Comparison of ENCODE assay signal across 18 mouse cellular contexts in genomic region chr10:71138132-71138851, GRCm38 (mm10). TPM values are rescaled to one million over a fixed set of nuclear protein-coding genes. Genes with fewer than 3 reads are reported as not detected.
DNase-seq lines count a peak whose midpoint lies in the region; ATAC-seq lines count a peak whose summit lies in the region.
"Had no signal": no experiment of that assay in that cellular context is flagged by ENCODE, and none has a peak within 500 bp of the region (broad histone marks: within the 10 kb centered on the region; RNA-seq: fewer than 3 reads in every experiment).

No protein-coding gene starts in this region.

- no peak for ATAC-seq in hindbrain, embryonic 13.5 days (ENCODE audit: low FRiP score)
- ATAC-seq in embryonic facial prominence, embryonic 14.5 days (ENCODE audit: low read depth): peak; percentile 51; the same call in 1 of the 2 replicates
- ATAC-seq: lung, postnatal 0 days had no signal

- 46% methylated on average over 14 of the region's 14 CpGs for WGBS in hindbrain, embryonic 10.5 days
- 49% methylated on average over 14 of the region's 14 CpGs for WGBS in hindbrain, embryonic 13.5 days
- 56% methylated on average over 12 of the region's 14 CpGs for WGBS in embryonic facial prominence, embryonic 14.5 days

- no peak overlapping the region for H3K4me2 ChIP-seq in hindbrain, embryonic 13.5 days
- H3K4me2 ChIP-seq in embryonic facial prominence, embryonic 14.5 days (ENCODE audit: low read depth, low read length): no peak overlapping the region
- H3K4me2 ChIP-seq: heart, embryonic 12.5 days; liver, embryonic 15.5 days had no signal

- H3K36me3 ChIP-seq in hindbrain, embryonic 10.5 days: no peaks in the 10 kb centered on the region
- H3K36me3 ChIP-seq in hindbrain, embryonic 13.5 days: no peaks in the 10 kb centered on the region
- no peaks in the 10 kb centered on the region for H3K36me3 ChIP-seq in embryonic facial prominence, embryonic 14.5 days (ENCODE audit: control insufficient read depth, insufficient read depth, low read length)
- H3K36me3 ChIP-seq: liver, embryonic 15.5 days had no signal

- peak overlapping the region; percentile 74 for H3K27ac ChIP-seq in hindbrain, embryonic 10.5 days
- H3K27ac ChIP-seq in hindbrain, embryonic 13.5 days: no peak overlapping the region
- peak overlapping the region; percentile 68 for H3K27ac ChIP-seq in embryonic facial prominence, embryonic 14.5 days (replicated peaks; ENCODE audit: low read depth, low read length)
- H3K27ac ChIP-seq: liver, embryonic 15.5 days had no signal

- no peak overlapping the region for H3K9ac ChIP-seq in hindbrain, embryonic 13.5 days
- H3K9ac ChIP-seq in embryonic facial prominence, embryonic 14.5 days (ENCODE audit: low read depth, low read length): no peak overlapping the region
- H3K9ac ChIP-seq: heart, embryonic 12.5 days; liver, embryonic 15.5 days had no signal

- H3K4me1 ChIP-seq in hindbrain, embryonic 10.5 days (replicated peaks): peaks cover 26% of the 10 kb centered on the region
- H3K4me1 ChIP-seq in hindbrain, embryonic 13.5 days (replicated peaks): no peaks in the 10 kb centered on the region
- H3K4me1 ChIP-seq in embryonic facial prominence, embryonic 14.5 days (ENCODE audit: control insufficient read depth, insufficient read depth, low read length): peaks cover 35% of the 10 kb centered on the region
- H3K4me1 ChIP-seq: heart, embryonic 12.5 days; liver, embryonic 15.5 days; megakaryocyte, embryonic 14.5 days had no signal

- no peak overlapping the region for H3K4me3 ChIP-seq in hindbrain, embryonic 10.5 days
- H3K4me3 ChIP-seq in hindbrain, embryonic 13.5 days: no peak overlapping the region
- H3K4me3 ChIP-seq in embryonic facial prominence, embryonic 14.5 days (ENCODE audit: low read depth, low read length): no peak overlapping the region
- H3K4me3 ChIP-seq: heart, embryonic 12.5 days; liver, embryonic 15.5 days had no signal

- 0 out of 2 replicates have a peak, but pooled peaks cover 7% of the 10 kb centered on the region for H3K9me3 ChIP-seq in hindbrain, embryonic 10.5 days
- H3K9me3 ChIP-seq in hindbrain, embryonic 13.5 days: no peaks in the 10 kb centered on the region
- H3K9me3 ChIP-seq in embryonic facial prominence, embryonic 14.5 days (ENCODE audit: control insufficient read depth, low read length): peaks cover 8% of the 10 kb centered on the region; the same call in 1 of the 2 replicates
- H3K9me3 ChIP-seq: liver, embryonic 15.5 days had no signal

- peak; percentile 44 for DNase-seq in hindbrain, embryonic 10.5 days (ENCODE audit: low spot score)
- peak; percentile 20 for DNase-seq in retina, postnatal 1 day
- DNase-seq in retina, embryonic 14.5 days (ENCODE audit: low spot score): no peak
- DNase-seq in embryonic facial prominence, embryonic 14.5 days (ENCODE audit: low spot score): peak; percentile 80
- DNase-seq in yolk sac, embryonic 10.5 days (ENCODE audit: low spot score): no peak
- DNase-seq in gastrocnemius, postnatal 4 days (ENCODE audit: low spot score in 2 of 2): no peak
- DNase-seq: adrenal gland, postnatal 36 days; cerebellum, adult 8-10 months; gastrocnemius, postnatal 36 days; heart, postnatal 36 days; kidney, adult 9 months; layer of hippocampus, postnatal 36 days; thymus, postnatal 4 days had no signal

- H3K27me3 ChIP-seq in hindbrain, embryonic 10.5 days (ENCODE audit: insufficient read depth, poor library complexity, severe bottlenecking): no peaks in the 10 kb centered on the region
- no peaks in the 10 kb centered on the region for H3K27me3 ChIP-seq in hindbrain, embryonic 13.5 days
- H3K27me3 ChIP-seq in embryonic facial prominence, embryonic 14.5 days (replicated peaks; ENCODE audit: control insufficient read depth, insufficient read depth, low read length): no peaks in the 10 kb centered on the region
- H3K27me3 ChIP-seq: heart, embryonic 12.5 days; liver, embryonic 15.5 days; megakaryocyte, embryonic 14.5 days had no signal

RNA-seq across cellular contexts. Expression of gene Bicc1, which starts 21.2 kb away (rescaled TPM):
- 5.4 and 5.5 TPM in 2 replicates for polyA plus RNA-seq in hindbrain, embryonic 10.5 days (2016; fragmentation: Nextera tagmentation; extraction: Ambion mirVana)
- polyA plus RNA-seq in hindbrain, embryonic 13.5 days (2015; fragmentation: Nextera tagmentation; extraction: Ambion mirVana): 5.9 TPM in 2 replicates
- 44.8 and 54.3 TPM in 2 replicates for polyA plus RNA-seq in embryonic facial prominence, embryonic 14.5 days (2014; fragmentation: Nextera tagmentation; extraction: Ambion mirVana)
- total RNA-seq in gastrocnemius, postnatal 4 days (2021): 10 to 100 TPM; 47.5 to 57.5 TPM

Comparison
In these comparisons a context has a peak if more than half of its experiments do, and no peak if none do; other contexts are left out.
1. DNase-seq: peak in hindbrain, embryonic 10.5 days (single experiment), retina, postnatal 1 day (single experiment) and embryonic facial prominence, embryonic 14.5 days (single experiment); none in retina, embryonic 14.5 days (single experiment), yolk sac, embryonic 10.5 days (single experiment) and gastrocnemius, postnatal 4 days (0 of 2).